Mouse (Mus musculus) cortical plate, adult 2 months (tissue): ENCODE measurements around the gene Adgb. TPM values are rescaled to one million over a fixed set of nuclear protein-coding genes. Genes with fewer than 3 reads are reported as not detected.

Source experiments
- H3K27ac ChIP-seq: fragments of 200-500 bp; 2 replicates; pipeline ENCODE4 v1.5.1; 2012; ENCODE audit warnings: low read length, control low read depth, inconsistent platforms; ENCODE audit not compliant: insufficient read depth
- H3K4me1 ChIP-seq: fragments of 200-500 bp; 2 replicates; pipeline ENCODE4 v1.6.1; 2011; ENCODE audit warnings: low read length; ENCODE audit not compliant: control insufficient read depth, insufficient read depth
- H3K4me3 ChIP-seq: fragments of 200-500 bp; 2 replicates; pipeline ENCODE4 v1.5.1; 2011; ENCODE audit warnings: mild to moderate bottlenecking, low read length, control low read depth; ENCODE audit not compliant: insufficient read depth
- CTCF ChIP-seq: fragments of 200-500 bp; IDR thresholded peaks from 2 replicates; pipeline ENCODE4 v1.5.1; 2011; ENCODE audit warnings: mild to moderate bottlenecking, control low read depth, low read length; ENCODE audit not compliant: insufficient read depth; ENCODE audit errors: extremely low read depth
- POLR2A ChIP-seq: fragments of 200-500 bp; IDR thresholded peaks from 2 replicates; pipeline ENCODE4 v1.6.1; 2011; ENCODE audit warnings: mild to moderate bottlenecking, low read length, control low read depth; ENCODE audit not compliant: insufficient read depth; ENCODE audit errors: extremely low read depth
- polyA plus RNA-seq: library from polyadenylated mRNA; depleted of rRNA; stranded (reverse); fragments of >200 nt; gene quantifications from 2 replicates; pipeline ENCODE4 v1.2.3, GENCODE M21; 2012

Gene Adgb
- polyA plus RNA-seq, 1 experiment: 0.46 TPM

DNA sequence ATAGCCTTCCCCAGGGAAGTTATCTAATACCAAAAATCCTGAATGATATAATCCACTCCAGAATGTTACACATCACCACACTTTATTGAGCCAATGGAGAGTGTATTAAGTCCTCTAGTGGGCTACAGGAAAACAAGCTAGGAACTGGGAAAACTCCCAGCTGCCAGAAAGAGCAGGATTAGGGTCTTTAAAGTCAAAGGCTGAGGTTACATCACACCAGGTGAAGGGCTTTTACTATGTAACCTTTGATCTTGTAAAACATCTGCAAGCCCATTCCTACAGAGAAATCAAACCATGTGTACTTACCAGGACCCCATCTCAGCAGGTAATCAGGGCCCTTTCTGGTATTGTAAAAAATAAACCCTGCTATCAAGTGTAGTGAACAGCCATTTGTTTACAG is 28.6 kb downstream of the Adgb start:
- H3K4me3 ChIP-seq: no peak overlapping the region
- H3K27ac ChIP-seq: no peak overlapping the region
- TF ChIP-seq CTCF (no peak), POLR2A (no peak)
- H3K4me1 ChIP-seq: no peaks in the 10 kb centered on the region

GRCm38 (mm10) chr10:10435014-10435413 is 37.1 kb downstream of the Adgb start:
- no peak overlapping the region for H3K4me3 ChIP-seq
- no peak for TF ChIP-seq CTCF
- no peak for TF ChIP-seq POLR2A
- H3K27ac ChIP-seq: no peak overlapping the region
- no peaks in the 10 kb centered on the region for H3K4me1 ChIP-seq

DNA sequence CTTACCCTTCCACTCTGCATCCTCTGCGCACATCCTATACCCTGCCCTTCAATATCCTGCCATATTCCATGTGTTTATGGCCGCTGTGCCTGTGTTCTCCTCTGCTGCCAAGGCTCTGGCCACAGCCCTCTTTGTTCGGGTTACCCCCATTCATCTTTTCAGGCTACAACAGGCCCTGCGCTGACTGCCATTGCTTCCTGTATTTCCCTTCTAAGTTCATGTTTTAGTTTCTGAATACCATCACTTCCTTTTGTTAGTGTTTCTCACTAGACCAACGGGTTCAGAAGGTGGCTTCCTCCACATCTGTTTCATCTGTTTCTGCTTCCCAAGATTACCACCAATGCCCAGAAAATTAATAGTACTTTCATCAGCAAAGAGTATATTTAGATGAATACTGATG is 42.5 kb downstream of the Adgb start:
- TF ChIP-seq POLR2A: no peak
- TF ChIP-seq CTCF: no peak
- no peak overlapping the region for H3K27ac ChIP-seq
- H3K4me3 ChIP-seq: no peak overlapping the region
- no peaks in the 10 kb centered on the region for H3K4me1 ChIP-seq

GRCm38 (mm10) chr10:10429032-10429431 is 43.1 kb downstream of the Adgb start:
- TF ChIP-seq POLR2A: no peak
- TF ChIP-seq CTCF: no peak
- H3K4me3 ChIP-seq: no peak overlapping the region
- no peak overlapping the region for H3K27ac ChIP-seq
- no peaks in the 10 kb centered on the region for H3K4me1 ChIP-seq

- TF ChIP-seq CTCF (no peak), POLR2A (no peak)
- Histone ChIP-seq H3K4me3 (no peak overlapping the region), H3K4me1 (no peaks in the 10 kb centered on the region), H3K27ac (no peak overlapping the region)
These were observed 47.7 kb downstream of the Adgb start for GRCm38 (mm10) chr10:10424383-10424782.

- H3K27ac ChIP-seq: no peak overlapping the region
- TF ChIP-seq CTCF (no peak), POLR2A (no peak)
- no peaks in the 10 kb centered on the region for H3K4me1 ChIP-seq
- no peak overlapping the region for H3K4me3 ChIP-seq
These were observed 61.1 kb downstream of the Adgb start for GRCm38 (mm10) chr10:10411046-10411445.

DNA sequence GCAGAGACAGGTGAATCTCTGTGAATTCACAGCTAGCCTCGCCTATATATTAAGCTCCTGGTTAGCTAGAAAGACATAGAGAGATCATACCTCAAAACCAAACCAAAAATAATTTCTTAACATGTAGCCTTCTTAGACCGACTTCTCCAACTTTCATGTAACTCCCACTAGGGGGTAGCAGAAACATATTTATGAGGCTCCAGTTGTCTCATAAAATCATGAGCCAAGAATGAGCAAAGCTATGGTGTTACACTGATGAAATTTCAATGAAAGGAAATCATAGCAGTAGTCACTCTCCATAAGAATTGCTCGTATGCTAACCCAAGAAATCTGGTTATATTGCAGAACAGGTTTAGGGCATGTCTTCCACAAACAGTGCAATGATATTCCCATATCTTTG is 64.0 kb downstream of the Adgb start:
- 0 out of 2 replicates have a peak, but pooled peaks have one; percentile 0 for TF ChIP-seq CTCF
- TF ChIP-seq POLR2A: no peak
- Histone ChIP-seq H3K4me3 (no peak overlapping the region), H3K4me1 (no peaks in the 10 kb centered on the region), H3K27ac (no peak overlapping the region)

DNA sequence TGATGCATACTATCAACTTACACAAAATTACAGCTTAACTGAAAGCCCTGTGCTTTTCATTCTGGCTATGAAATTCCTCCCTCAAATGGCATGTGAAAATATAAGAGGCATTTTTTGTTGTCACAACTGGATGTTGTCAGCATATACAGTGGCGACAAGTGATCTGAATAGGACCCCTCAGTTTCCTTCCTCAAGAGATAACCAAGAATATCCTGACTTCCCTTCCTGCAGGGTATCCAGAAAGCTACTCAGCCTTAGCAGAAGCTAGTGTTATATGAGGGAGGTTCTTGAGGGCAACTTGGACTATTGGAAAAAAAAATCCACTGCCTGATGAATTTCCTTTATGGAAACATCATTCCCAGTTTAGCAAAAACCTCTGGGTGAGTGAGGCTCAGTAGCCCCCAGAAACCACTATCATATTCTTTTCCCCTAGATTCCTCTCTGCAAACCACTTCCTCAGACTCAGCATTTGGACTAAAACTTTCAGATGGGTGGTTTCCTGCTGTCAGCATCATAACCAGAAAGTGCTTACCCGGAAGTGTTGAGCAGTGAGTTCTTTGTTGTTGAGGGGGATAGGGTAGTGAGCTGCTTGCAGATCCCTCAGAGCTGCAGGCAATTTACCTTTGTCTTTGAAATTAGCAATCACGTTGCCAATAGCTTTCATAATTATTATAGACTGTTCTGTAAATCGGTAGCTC is 76.2 kb downstream of the Adgb start:
- Histone ChIP-seq H3K27ac (no peak overlapping the region), H3K4me3 (no peak overlapping the region), H3K4me1 (no peaks in the 10 kb centered on the region)
- TF ChIP-seq CTCF (no peak), POLR2A (no peak)

DNA sequence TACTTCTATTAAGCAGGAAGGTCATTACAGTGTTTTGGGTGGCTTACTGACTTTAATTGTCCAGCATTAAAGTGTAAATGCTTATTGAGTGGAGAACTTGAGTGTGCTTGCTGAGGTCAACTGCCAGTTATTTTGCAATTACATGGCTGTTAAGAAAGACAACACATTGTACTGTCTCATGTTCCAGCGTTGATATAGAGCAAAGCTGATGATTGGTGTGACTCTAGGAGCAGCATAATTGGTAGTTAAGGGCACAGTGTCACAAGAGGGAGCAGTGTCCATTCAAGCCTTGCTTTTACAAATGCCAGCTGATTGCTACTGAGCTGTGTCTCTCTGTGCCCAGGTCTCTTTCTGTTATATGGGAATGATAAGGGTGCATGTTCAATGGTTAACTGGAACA is 97.5 kb downstream of the Adgb start:
- TF ChIP-seq CTCF: no peak
- no peak for TF ChIP-seq POLR2A
- H3K4me3 ChIP-seq: no peak overlapping the region
- H3K4me1 ChIP-seq: no peaks in the 10 kb centered on the region
- no peak overlapping the region for H3K27ac ChIP-seq

GRCm38 (mm10) chr10:10364025-10364424 is 108.1 kb downstream of the Adgb start:
- no peaks in the 10 kb centered on the region for H3K4me1 ChIP-seq
- no peak for TF ChIP-seq CTCF
- no peak for TF ChIP-seq POLR2A
- H3K27ac ChIP-seq: no peak overlapping the region
- no peak overlapping the region for H3K4me3 ChIP-seq
